Mouse (Mus musculus) bone marrow, adult 2 months (tissue): ENCODE data around the gene Kpna4. TPM values are rescaled to one million over a fixed set of nuclear protein-coding genes. Genes with fewer than 3 reads are reported as not detected.

Experiments
- H3K27ac ChIP-seq: fragments of 200-500 bp; 2 replicates; pipeline ENCODE4 v1.5.1; 2012; ENCODE audit warnings: low read depth, mild to moderate bottlenecking, control low read depth, inconsistent platforms, low read length; ENCODE audit not compliant: control insufficient read depth, poor library complexity, insufficient read depth
- H3K4me1 ChIP-seq: fragments of 200-500 bp; 2 replicates; pipeline ENCODE4 v1.6.1; 2011; ENCODE audit warnings: low read length; ENCODE audit not compliant: control insufficient read depth, insufficient read depth
- H3K4me3 ChIP-seq: fragments of 200-500 bp; replicated peaks from 2 replicates; pipeline ENCODE3; 2011; ENCODE audit warnings: mild to moderate bottlenecking, low read depth, low read length, control low read depth; ENCODE audit not compliant: control insufficient read depth
- CTCF ChIP-seq: fragments of 200-500 bp; IDR thresholded peaks from 2 replicates; pipeline ENCODE4 v1.5.1; 2011; ENCODE audit warnings: low read length, control low read depth; ENCODE audit not compliant: control insufficient read depth, insufficient read depth
- WGBS: fragments of 180-500 bp; shearing (Covaris S2); methylation state at CpG from one replicate; pipeline ENCODE4 v1.1.7; 2018; 5-methylcytosine and 5-hydroxymethylcytosine counted together
- polyA plus RNA-seq: library from polyadenylated mRNA; stranded (reverse); fragments of >200 nt; gene quantifications from 2 replicates; pipeline ENCODE4 v1.2.4, GENCODE M21; 2011; ENCODE audit warnings: low replicate concordance; ENCODE audit not compliant: missing spikeins, insufficient read depth, insufficient read length

Gene Kpna4
- polyA plus RNA-seq, 1 experiment: 22.3 TPM

DNA sequence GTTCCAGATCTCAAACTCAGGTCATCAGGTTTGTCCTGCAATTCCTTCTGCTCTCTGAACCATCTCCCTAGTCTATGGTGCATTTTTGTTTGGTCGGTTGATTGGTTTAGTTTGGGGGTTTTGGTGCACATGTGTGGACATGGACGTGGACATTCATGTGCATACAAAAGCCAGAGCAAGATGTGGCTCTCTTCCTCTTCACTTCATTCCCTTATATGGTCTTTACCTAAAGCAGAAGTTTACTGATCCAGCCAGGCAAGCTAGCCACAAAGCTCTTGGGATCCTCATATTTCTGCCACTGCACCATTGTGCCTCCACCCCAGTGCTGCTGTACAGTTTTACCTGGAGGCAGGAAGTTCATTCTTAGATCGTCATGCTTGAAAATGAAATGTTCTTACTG is 109.7 kb downstream of the Kpna4 start:
- no peak for TF ChIP-seq CTCF
- no peak overlapping the region for H3K4me3 ChIP-seq
- H3K4me1 ChIP-seq: peaks cover 1% of the 10 kb centered on the region; the same call in 1 of the 2 replicates
- 39% methylated on average over 3 of the region's 3 CpGs for WGBS
- peak overlapping the region; percentile 48 for H3K27ac ChIP-seq

Other genes starting within 250 kb of the Kpna4 start
- 16.5 and 17.3 TPM in 2 replicates for gene Ift80, start 122.5 kb downstream of the Kpna4 start, polyA plus RNA-seq
- gene Smc4, start 122.4 kb downstream of the Kpna4 start, polyA plus RNA-seq: 179 and 208 TPM in 2 replicates
- 56.7 and 73.7 TPM in 2 replicates for gene Trim59, start 82.4 kb downstream of the Kpna4 start, polyA plus RNA-seq
- gene Arl14, start 95.3 kb upstream of the Kpna4 start, polyA plus RNA-seq: not detected in 2 replicates
- gene Ppm1l, start 189.7 kb upstream of the Kpna4 start, polyA plus RNA-seq: 3.4 and 5.3 TPM in 2 replicates